Mouse (Mus musculus): Measurements from ENCODE around the gene Tmem47. TPM values are rescaled to one million over a fixed set of nuclear protein-coding genes. Genes with fewer than 3 reads are reported as not detected.
A peak's percentile ranks its signal among the peaks of the same experiment; 100 is the strongest.

The Tmem47 gene
- polyA plus RNA-seq (2016; fragmentation: Nextera tagmentation; extraction: Ambion mirVana) = 31.9 and 41.4 TPM in 2 replicates

- ATAC-seq (ENCODE audit: low FRiP score) = peak; percentile 96
- peak within 1 kb of the TSS; percentile 51 for H3K4me2 ChIP-seq
- H3K4me1 ChIP-seq = no peaks in the 10 kb centered on the region
- no peaks in the 10 kb centered on the region for H3K27me3 ChIP-seq
- H3K36me3 ChIP-seq (replicated peaks) = no peaks in the 10 kb centered on the region
- peak within 1 kb of the TSS; percentile 66 for H3K9ac ChIP-seq
- 6% methylated on average over 36 of the region's 39 CpGs for WGBS
- peak within 1 kb of the TSS; percentile 58 for H3K4me3 ChIP-seq (replicated peaks)
- peak within 1 kb of the TSS; percentile 87 for H3K27ac ChIP-seq
- no peaks in the 10 kb centered on the region for H3K9me3 ChIP-seq
Measured at GRCm38 (mm10) chrX:81070210-81070803, at the start of gene Tmem47. TSS of gene Tmem47 (plus strand) at chrX:81070698.

- H3K4me1 ChIP-seq = no peaks in the 10 kb centered on the region
- no peaks in the 10 kb centered on the region for H3K27me3 ChIP-seq
- ATAC-seq (ENCODE audit: low FRiP score) = peak; percentile 41; the same call in 1 of the 2 replicates
- 9% methylated on average over 41 of the region's 45 CpGs for WGBS
- H3K4me2 ChIP-seq = peak overlapping the region; percentile 51
- peak overlapping the region; percentile 66 for H3K9ac ChIP-seq
- no peaks in the 10 kb centered on the region for H3K9me3 ChIP-seq
- H3K27ac ChIP-seq = peak overlapping the region; percentile 87
- no peaks in the 10 kb centered on the region for H3K36me3 ChIP-seq (replicated peaks)
- H3K4me3 ChIP-seq (replicated peaks) = peak overlapping the region; percentile 58
Measured at GRCm38 (mm10) chrX:81070804-81071461, 435 bp downstream of the Tmem47 start.

- peak; percentile 10; the same call in 1 of the 2 replicates for ATAC-seq (ENCODE audit: low FRiP score)
- Histone ChIP-seq H3K9me3 (no peaks in the 10 kb centered on the region), H3K4me3 (replicated peaks) (peak overlapping the region; percentile 58), H3K9ac (peak overlapping the region; percentile 66), H3K27me3 (no peaks in the 10 kb centered on the region), H3K4me2 (peak overlapping the region; percentile 51), H3K36me3 (replicated peaks) (no peaks in the 10 kb centered on the region), H3K27ac (peak overlapping the region; percentile 87), H3K4me1 (no peaks in the 10 kb centered on the region)
- 12% methylated on average over 10 of the region's 14 CpGs for WGBS
Measured at GRCm38 (mm10) chrX:81071746-81072640, 1.5 kb downstream of the Tmem47 start.

- Histone ChIP-seq H3K9me3 (no peaks in the 10 kb centered on the region), H3K27me3 (no peaks in the 10 kb centered on the region), H3K9ac (no peak overlapping the region), H3K36me3 (replicated peaks) (no peaks in the 10 kb centered on the region), H3K4me2 (peak overlapping the region; percentile 51), H3K4me1 (no peaks in the 10 kb centered on the region), H3K27ac (peak overlapping the region; percentile 50; the same call in 1 of the 2 replicates), H3K4me3 (replicated peaks) (peak overlapping the region; percentile 58)
- 5% methylated on average over 2 of the region's 2 CpGs for WGBS
- ATAC-seq (ENCODE audit: low FRiP score) = peak; percentile 62
Measured at GRCm38 (mm10) chrX:81072651-81073050, 2.2 kb downstream of the Tmem47 start.

GRCm38 (mm10) chrX:81073834-81074233, 3.3 kb downstream of the Tmem47 start:
- ATAC-seq (ENCODE audit: low FRiP score) = no peak
- H3K9ac ChIP-seq = no peak overlapping the region; the same call in 1 of the 2 replicates
- H3K4me2 ChIP-seq = peak overlapping the region; percentile 51
- H3K4me3 ChIP-seq (replicated peaks) = peak overlapping the region; percentile 58
- H3K36me3 ChIP-seq (replicated peaks) = no peaks in the 10 kb centered on the region
- 28% methylated on average over 4 of the region's 4 CpGs for whole genome bisulfite sequencing
- no peaks in the 10 kb centered on the region for H3K27me3 ChIP-seq
- H3K9me3 ChIP-seq = no peaks in the 10 kb centered on the region
- H3K4me1 ChIP-seq = no peaks in the 10 kb centered on the region
- no peak overlapping the region for H3K27ac ChIP-seq

GRCm38 (mm10) chrX:81078522-81078921, 8.0 kb downstream of the Tmem47 start:
- ATAC-seq (ENCODE audit: low FRiP score) = no peak

GRCm38 (mm10) chrX:81080996-81081395, 10.5 kb downstream of the Tmem47 start:
- H3K36me3 ChIP-seq (replicated peaks) = no peaks in the 10 kb centered on the region
- ATAC-seq (ENCODE audit: low FRiP score) = no peak
- H3K4me3 ChIP-seq (replicated peaks) = no peak overlapping the region
- H3K9ac ChIP-seq = no peak overlapping the region
- H3K4me2 ChIP-seq = no peak overlapping the region
- H3K27ac ChIP-seq = no peak overlapping the region
- H3K9me3 ChIP-seq = no peaks in the 10 kb centered on the region
- 75% methylated on average over 2 of the region's 2 CpGs for WGBS
- H3K4me1 ChIP-seq = no peaks in the 10 kb centered on the region; the same call in 1 of the 2 replicates
- no peaks in the 10 kb centered on the region for H3K27me3 ChIP-seq

More at GRCm38 (mm10) chrX:81078522-81078921, 8.0 kb downstream of the Tmem47 start:
- no peak overlapping the region for H3K27ac ChIP-seq
- H3K36me3 ChIP-seq (replicated peaks) = no peaks in the 10 kb centered on the region
- no peaks in the 10 kb centered on the region for H3K9me3 ChIP-seq
- no peak overlapping the region for H3K4me2 ChIP-seq
- H3K9ac ChIP-seq = no peak overlapping the region
- H3K4me1 ChIP-seq = no peaks in the 10 kb centered on the region
- H3K4me3 ChIP-seq (replicated peaks) = no peak overlapping the region
- no peaks in the 10 kb centered on the region for H3K27me3 ChIP-seq

GRCm38 (mm10) chrX:81085025-81085752, 14.7 kb downstream of the Tmem47 start:
- 21% methylated on average over 2 of the region's 2 CpGs for WGBS
- no peaks in the 10 kb centered on the region for H3K36me3 ChIP-seq (replicated peaks)
- H3K4me2 ChIP-seq = no peak overlapping the region
- no peak overlapping the region for H3K27ac ChIP-seq
- ATAC-seq (ENCODE audit: low FRiP score) = peak; percentile 55; the same call in 1 of the 2 replicates
- H3K4me3 ChIP-seq (replicated peaks) = no peak overlapping the region
- H3K27me3 ChIP-seq = no peaks in the 10 kb centered on the region
- no peak overlapping the region for H3K9ac ChIP-seq
- H3K9me3 ChIP-seq = no peaks in the 10 kb centered on the region
- H3K4me1 ChIP-seq = no peaks in the 10 kb centered on the region; the same call in 1 of the 2 replicates

GRCm38 (mm10) chrX:81147416-81147815, 76.9 kb downstream of the Tmem47 start:
- no peak for ATAC-seq (ENCODE audit: low FRiP score)
- no peak overlapping the region for H3K27ac ChIP-seq
- H3K4me3 ChIP-seq (replicated peaks) = no peak overlapping the region
- no peaks in the 10 kb centered on the region for H3K36me3 ChIP-seq (replicated peaks)
- no peaks in the 10 kb centered on the region for H3K4me1 ChIP-seq
- no peak overlapping the region for H3K4me2 ChIP-seq
- WGBS = 79% methylated on average over 1 of the region's 1 CpGs
- no peaks in the 10 kb centered on the region for H3K9me3 ChIP-seq
- no peaks in the 10 kb centered on the region for H3K27me3 ChIP-seq
- H3K9ac ChIP-seq = no peak overlapping the region
